Mouse (Mus musculus) limb, embryonic 11.5 days (tissue): ENCODE data around the gene Foxk2. TPM values are rescaled to one million over a fixed set of nuclear protein-coding genes. Genes with fewer than 3 reads are reported as not detected.
A peak's percentile ranks its signal among the peaks of the same experiment; 100 is the strongest.
"Not testable (repeated sequence)": the region's sequence is repeated elsewhere in the genome, so short reads cannot be mapped to it uniquely, and the experiment has no call there.

ENCODE experiments used
- ATAC-seq: fragments of 200-750 bp; cut with Nextera tagmentation; 2 replicates; pipeline ENCODE4 v1.8.0; 2017; ENCODE audit warnings: low read depth; ENCODE audit not compliant: insufficient number of reproducible peaks, low FRiP score, low TSS enrichment
- DNase-seq: peaks from one replicate; pipeline ENCODE4 v3.0.0-alpha.2; 2015; ENCODE audit warnings: low spot score
- H3K27ac ChIP-seq: fragments of 300-500 bp; sonication (generic); replicated peaks from 2 replicates; pipeline ENCODE4 v1.5.1; 2014; ENCODE audit warnings: low read depth, mild to moderate bottlenecking, low read length
- H3K27me3 ChIP-seq: fragments of 300-500 bp; sonication (generic); 2 replicates; pipeline ENCODE4 v1.6.1; 2014; ENCODE audit warnings: mild to moderate bottlenecking, low read length, mixed read lengths; ENCODE audit not compliant: control insufficient read depth, insufficient read depth
- H3K36me3 ChIP-seq: fragments of 300-500 bp; sonication (generic); 2 replicates; pipeline ENCODE4 v1.6.1; 2014; ENCODE audit warnings: mild to moderate bottlenecking, low read length, moderate library complexity, mixed read lengths; ENCODE audit not compliant: control insufficient read depth, insufficient read depth
- H3K4me1 ChIP-seq: fragments of 300-500 bp; sonication (generic); 2 replicates; pipeline ENCODE4 v1.6.1; 2014; ENCODE audit warnings: low read length, mixed read lengths; ENCODE audit not compliant: control insufficient read depth, insufficient read depth
- H3K4me2 ChIP-seq: fragments of 300-500 bp; sonication (generic); 2 replicates; pipeline ENCODE4 v1.6.1; 2014; ENCODE audit warnings: low read depth, mild to moderate bottlenecking, moderate library complexity; ENCODE audit not compliant: severe bottlenecking
- H3K4me3 ChIP-seq: fragments of 300-500 bp; sonication (generic); 2 replicates; pipeline ENCODE4 v1.5.1; 2014; ENCODE audit warnings: low read depth, low read length
- H3K9ac ChIP-seq: fragments of 300-500 bp; sonication (generic); 2 replicates; pipeline ENCODE4 v1.6.1; 2014; ENCODE audit warnings: mild to moderate bottlenecking, low read length
- H3K9me3 ChIP-seq: fragments of 300-500 bp; sonication (generic); 2 replicates; pipeline ENCODE4 v1.6.1; 2016; ENCODE audit warnings: low read length; ENCODE audit not compliant: control insufficient read depth
- WGBS: fragments of 180-500 bp; shearing (Covaris S2); extraction: QIAGEN DNeasy Blood & Tissue Kit; methylation state at CpG from one replicate; pipeline ENCODE4 v1.1.7; 2014; 5-methylcytosine and 5-hydroxymethylcytosine counted together
- polyA plus RNA-seq: library from polyadenylated mRNA; unstranded; fragments of >200 nt; fragmentation: Nextera tagmentation; extraction: Ambion mirVana; gene quantifications from 2 replicates; pipeline ENCODE4 v1.2.1, GENCODE M21; 2014

Foxk2 gene
- polyA plus RNA-seq, 1 experiment from 2014 or later = 13.6 TPM

GRCm38 (mm10) chr11:121339647-121340046 is 79.9 kb downstream of the Foxk2 start:
- no peaks in the 10 kb centered on the region for H3K9me3 ChIP-seq
- no peak overlapping the region for H3K27ac ChIP-seq
- H3K4me3 ChIP-seq = no peak overlapping the region
- WGBS = 91% methylated on average over 1 of the region's 1 CpGs
- DNase-seq (no peak), ATAC-seq (no peak)
- H3K4me2 ChIP-seq = no peak overlapping the region
- H3K4me1 ChIP-seq = no peaks in the 10 kb centered on the region
- no peaks in the 10 kb centered on the region for H3K27me3 ChIP-seq
- H3K9ac ChIP-seq = no peak overlapping the region
- H3K36me3 ChIP-seq = peaks cover 10% of the 10 kb centered on the region; the same call in 1 of the 2 replicates

GRCm38 (mm10) chr11:121340287-121340686 is 80.5 kb downstream of the Foxk2 start:
- DNase-seq = no peak
- ATAC-seq = no peak
- Histone ChIP-seq H3K4me1 (no peaks in the 10 kb centered on the region), H3K9me3 (no peaks in the 10 kb centered on the region), H3K36me3 (peaks cover 6% of the 10 kb centered on the region; the same call in 1 of the 2 replicates), H3K4me3 (no peak overlapping the region), H3K27me3 (no peaks in the 10 kb centered on the region), H3K4me2 (no peak overlapping the region), H3K27ac (no peak overlapping the region), H3K9ac (no peak overlapping the region)
- WGBS = 93% methylated on average over 1 of the region's 1 CpGs

- not testable (repeated sequence) for H3K36me3 ChIP-seq, H3K27ac ChIP-seq, H3K9ac ChIP-seq, H3K4me1 ChIP-seq, H3K4me3 ChIP-seq, DNase-seq, H3K9me3 ChIP-seq, H3K27me3 ChIP-seq, H3K4me2 ChIP-seq, ATAC-seq
- WGBS = no CpG with 5 or more reads among the region's 1 CpGs
These were observed 82.6 kb downstream of the Foxk2 start for GRCm38 (mm10) chr11:121342423-121342822.

GRCm38 (mm10) chr11:121347036-121347435 is 87.2 kb downstream of the Foxk2 start:
- no peak for ATAC-seq
- 91% methylated on average over 2 of the region's 2 CpGs for WGBS

GRCm38 (mm10) chr11:121348166-121348565 is 88.4 kb downstream of the Foxk2 start:
- peaks cover 1% of the 10 kb centered on the region for H3K4me1 ChIP-seq
- H3K4me2 ChIP-seq = no peak overlapping the region
- WGBS = 86% methylated on average over 2 of the region's 2 CpGs
- H3K27me3 ChIP-seq = no peaks in the 10 kb centered on the region
- H3K9me3 ChIP-seq = no peaks in the 10 kb centered on the region
- no peak overlapping the region for H3K4me3 ChIP-seq
- DNase-seq = no peak
- ATAC-seq = no peak
- no peak overlapping the region for H3K9ac ChIP-seq
- H3K36me3 ChIP-seq = peaks cover 2% of the 10 kb centered on the region; the same call in 1 of the 2 replicates
- H3K27ac ChIP-seq = no peak overlapping the region

More at GRCm38 (mm10) chr11:121347036-121347435, 87.2 kb downstream of the Foxk2 start:
- Histone ChIP-seq H3K4me3 (no peak overlapping the region), H3K4me2 (no peak overlapping the region), H3K9ac (no peak overlapping the region), H3K27me3 (no peaks in the 10 kb centered on the region), H3K9me3 (no peaks in the 10 kb centered on the region), H3K36me3 (peaks cover 2% of the 10 kb centered on the region; the same call in 1 of the 2 replicates), H3K27ac (no peak overlapping the region), H3K4me1 (no peaks in the 10 kb centered on the region)
- DNase-seq = no peak

GRCm38 (mm10) chr11:121348727-121349126 is 88.9 kb downstream of the Foxk2 start:
- H3K9me3 ChIP-seq, H3K36me3 ChIP-seq, ATAC-seq, H3K27me3 ChIP-seq, H3K9ac ChIP-seq, H3K4me2 ChIP-seq, H3K27ac ChIP-seq, DNase-seq, H3K4me3 ChIP-seq, H3K4me1 ChIP-seq: not testable (repeated sequence)
- WGBS = 88% methylated on average over 3 of the region's 3 CpGs

GRCm38 (mm10) chr11:121353326-121354090 is 93.7 kb downstream of the Foxk2 start:
- Histone ChIP-seq H3K9ac (peak overlapping the region; percentile 87), H3K4me2 (peak overlapping the region; percentile 83), H3K27ac (no peak overlapping the region; the same call in 1 of the 2 replicates), H3K27me3 (no peaks in the 10 kb centered on the region), H3K36me3 (no peaks in the 10 kb centered on the region), H3K9me3 (no peaks in the 10 kb centered on the region), H3K4me1 (peaks cover 10% of the 10 kb centered on the region), H3K4me3 (peak overlapping the region; percentile 94)
- DNase-seq (peak; percentile 41), ATAC-seq (no peak)
- 5% methylated on average over 40 of the region's 41 CpGs for WGBS

- peak within 1 kb of the TSS; percentile 87 for H3K9ac ChIP-seq
- DNase-seq (peak; percentile 99), ATAC-seq (peak; percentile 94)
- no peak within 1 kb of the TSS; the same call in none of the 2 replicates for H3K27ac ChIP-seq
- WGBS = under 1% methylated on average over 69 of the region's 69 CpGs
- H3K9me3 ChIP-seq = no peaks in the 10 kb centered on the region
- peaks cover 10% of the 10 kb centered on the region for H3K4me1 ChIP-seq
- peak within 1 kb of the TSS; percentile 83 for H3K4me2 ChIP-seq
- peak within 1 kb of the TSS; percentile 94 for H3K4me3 ChIP-seq
- H3K27me3 ChIP-seq = no peaks in the 10 kb centered on the region
- no peaks in the 10 kb centered on the region for H3K36me3 ChIP-seq
These were observed 94.4 kb downstream of the Foxk2 start, which contains the start of gene Wdr45b for GRCm38 (mm10) chr11:121354091-121354707. Gene Wdr45b (minus strand): TSS chr11:121354445.
